Mouse (Mus musculus): ENCODE results near the gene Vmn2r107. TPM values are rescaled to one million over a fixed set of nuclear protein-coding genes. Genes with fewer than 3 reads are reported as not detected.

Vmn2r107 gene
- polyA plus RNA-seq (2012; rRNA removed): 0.05 and 0.10 TPM in 2 replicates

- Histone ChIP-seq H3K4me1 (ENCODE audit: control insufficient read depth, insufficient read depth, low read length) (no peaks in the 10 kb centered on the region), H3K27ac (ENCODE audit: control insufficient read depth, insufficient read depth, low read depth, low read length) (no peak within 1 kb of the TSS), H3K36me3 (ENCODE audit: control insufficient read depth, insufficient read depth, low read length) (no peaks in the 10 kb centered on the region), H3K4me3 (ENCODE audit: control insufficient read depth, low read depth, low read length) (no peak within 1 kb of the TSS), H3K27me3 (ENCODE audit: control insufficient read depth, insufficient read depth, low read length) (no peaks in the 10 kb centered on the region)
- TF ChIP-seq POLR2A (IDR thresholded peaks at IDR 0.05; ENCODE audit: control insufficient read depth, low read depth, low read length) (no peak), CTCF (IDR thresholded peaks at IDR 0.05; ENCODE audit: control insufficient read depth, insufficient read depth, insufficient replicate concordance, low read depth, low read length) (no peak)
These were observed at the start of gene Vmn2r107 for GRCm38 (mm10) chr17:20344942-20345341. TSS of gene Vmn2r107 (plus strand) at chr17:20345242.

GRCm38 (mm10) chr17:20305790-20306189 is 39.3 kb upstream of the Vmn2r107 start:
- no peak overlapping the region for H3K27ac ChIP-seq (ENCODE audit: control insufficient read depth, insufficient read depth, low read depth, low read length)
- H3K4me3 ChIP-seq (ENCODE audit: control insufficient read depth, low read depth, low read length): no peak overlapping the region
- H3K4me1 ChIP-seq (ENCODE audit: control insufficient read depth, insufficient read depth, low read length): no peaks in the 10 kb centered on the region
- no peaks in the 10 kb centered on the region for H3K36me3 ChIP-seq (ENCODE audit: control insufficient read depth, insufficient read depth, low read length)
- no peaks in the 10 kb centered on the region for H3K27me3 ChIP-seq (ENCODE audit: control insufficient read depth, insufficient read depth, low read length)
- TF ChIP-seq CTCF (IDR thresholded peaks at IDR 0.05; ENCODE audit: control insufficient read depth, insufficient read depth, insufficient replicate concordance, low read depth, low read length) (no peak), POLR2A (IDR thresholded peaks at IDR 0.05; ENCODE audit: control insufficient read depth, low read depth, low read length) (no peak)

- H3K4me3 ChIP-seq (ENCODE audit: control insufficient read depth, low read depth, low read length): no peak overlapping the region
- no peaks in the 10 kb centered on the region for H3K4me1 ChIP-seq (ENCODE audit: control insufficient read depth, insufficient read depth, low read length)
- H3K36me3 ChIP-seq (ENCODE audit: control insufficient read depth, insufficient read depth, low read length): no peaks in the 10 kb centered on the region
- no peak for TF ChIP-seq POLR2A (IDR thresholded peaks at IDR 0.05; ENCODE audit: control insufficient read depth, low read depth, low read length)
- TF ChIP-seq CTCF (IDR thresholded peaks at IDR 0.05; ENCODE audit: control insufficient read depth, insufficient read depth, insufficient replicate concordance, low read depth, low read length): no peak
- no peak overlapping the region for H3K27ac ChIP-seq (ENCODE audit: control insufficient read depth, insufficient read depth, low read depth, low read length)
- H3K27me3 ChIP-seq (ENCODE audit: control insufficient read depth, insufficient read depth, low read length): no peaks in the 10 kb centered on the region
These were observed 54.1 kb downstream of the Vmn2r107 start for GRCm38 (mm10) chr17:20399105-20399504.

- Histone ChIP-seq H3K27ac (ENCODE audit: control insufficient read depth, insufficient read depth, low read depth, low read length) (no peak within 1 kb of the TSS), H3K4me1 (ENCODE audit: control insufficient read depth, insufficient read depth, low read length) (no peaks in the 10 kb centered on the region), H3K36me3 (ENCODE audit: control insufficient read depth, insufficient read depth, low read length) (no peaks in the 10 kb centered on the region), H3K4me3 (ENCODE audit: control insufficient read depth, low read depth, low read length) (no peak within 1 kb of the TSS), H3K27me3 (ENCODE audit: control insufficient read depth, insufficient read depth, low read length) (no peaks in the 10 kb centered on the region)
- TF ChIP-seq CTCF (IDR thresholded peaks at IDR 0.05; ENCODE audit: control insufficient read depth, insufficient read depth, insufficient replicate concordance, low read depth, low read length) (no peak), POLR2A (IDR thresholded peaks at IDR 0.05; ENCODE audit: control insufficient read depth, low read depth, low read length) (no peak)
These were observed 68.8 kb downstream of the Vmn2r107 start, which contains the start of gene Vmn1r224 for GRCm38 (mm10) chr17:20413846-20414245. TSS of gene Vmn1r224 (plus strand) at chr17:20414146.

Other genes starting within 250 kb of the Vmn2r107 start
- not detected in 2 replicates for gene Fpr-rs7, start 231.0 kb upstream of the Vmn2r107 start, polyA plus RNA-seq (2012; rRNA removed)
- gene Fpr-rs6, start 162.1 kb upstream of the Vmn2r107 start, polyA plus RNA-seq (2012; rRNA removed): not detected in 2 replicates
- not detected in 2 replicates for gene Vmn2r105, start 110.2 kb upstream of the Vmn2r107 start, polyA plus RNA-seq (2012; rRNA removed)
- gene Vmn2r106, start 59.7 kb upstream of the Vmn2r107 start, polyA plus RNA-seq (2012; rRNA removed): not detected in 2 replicates
- 0.54 and 0.78 TPM in 2 replicates for gene Vmn1r224, start 68.9 kb downstream of the Vmn2r107 start, polyA plus RNA-seq (2012; rRNA removed)
- not detected in 2 replicates for gene Vmn2r108, start 136.1 kb downstream of the Vmn2r107 start, polyA plus RNA-seq (2012; rRNA removed)
- not detected in 2 replicates for gene Vmn1r225, start 152.9 kb downstream of the Vmn2r107 start, polyA plus RNA-seq (2012; rRNA removed)
- gene Vmn2r109, start 219.5 kb downstream of the Vmn2r107 start, polyA plus RNA-seq (2012; rRNA removed): not detected in 2 replicates

Measured in testis, adult 2 months (tissue).